Mouse (Mus musculus): Measurements from ENCODE around the gene Pde6b.

The Pde6b gene

DNA sequence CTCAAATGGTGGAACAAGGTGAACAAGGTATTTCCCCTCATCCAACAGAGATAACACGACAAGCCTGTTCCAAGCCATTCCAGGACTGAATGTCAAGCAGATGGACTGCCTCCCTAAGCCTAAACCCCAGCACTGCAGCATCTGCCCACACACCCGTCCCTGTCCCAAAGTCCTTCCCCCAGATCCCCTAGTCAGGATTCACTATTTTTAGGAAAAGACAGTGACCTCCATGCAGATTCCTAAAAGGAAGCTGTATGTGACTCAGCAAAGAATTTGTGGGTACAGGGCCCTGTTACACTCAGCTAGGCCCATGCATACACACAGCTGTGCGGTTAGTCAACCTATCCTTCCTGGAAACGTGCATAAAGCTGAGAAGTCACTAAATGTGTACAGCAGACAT, 1.7 kb upstream of the Pde6b start:
- DNase-seq (ENCODE audit: inconsistent age in 2 of 2, low spot score in 1 of 2) = no peak

- no peak for DNase-seq (ENCODE audit: inconsistent age in 2 of 2, low spot score in 1 of 2)
Measured at GRCm38 (mm10) chr5:108389744-108390143, 1.6 kb downstream of the Pde6b start.

GRCm38 (mm10) chr5:108403453-108403852, 15.3 kb downstream of the Pde6b start:
- no peak for DNase-seq (ENCODE audit: inconsistent age in 2 of 2, low spot score in 1 of 2)

DNA sequence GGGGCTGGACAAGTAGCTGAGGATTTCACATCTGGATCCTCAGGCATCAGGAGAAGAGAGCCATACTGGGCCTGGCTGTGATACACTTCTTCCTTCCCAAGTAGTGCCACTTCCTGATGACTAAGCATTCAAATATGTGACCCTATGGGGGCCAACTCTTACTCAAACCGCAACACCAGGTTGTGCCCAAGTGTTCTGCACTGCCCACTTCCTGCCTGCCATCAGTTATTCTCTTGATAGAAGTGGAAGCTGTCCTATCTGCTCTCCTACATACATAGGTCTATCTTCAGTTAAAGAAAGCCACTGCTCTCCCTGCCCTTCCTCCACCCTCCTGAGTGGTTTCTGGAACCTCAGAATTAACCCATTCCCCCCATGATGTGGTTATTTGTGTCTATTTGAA, 17.3 kb downstream of the Pde6b start:
- no peak for DNase-seq (ENCODE audit: inconsistent age in 2 of 2, low spot score in 1 of 2)

DNA sequence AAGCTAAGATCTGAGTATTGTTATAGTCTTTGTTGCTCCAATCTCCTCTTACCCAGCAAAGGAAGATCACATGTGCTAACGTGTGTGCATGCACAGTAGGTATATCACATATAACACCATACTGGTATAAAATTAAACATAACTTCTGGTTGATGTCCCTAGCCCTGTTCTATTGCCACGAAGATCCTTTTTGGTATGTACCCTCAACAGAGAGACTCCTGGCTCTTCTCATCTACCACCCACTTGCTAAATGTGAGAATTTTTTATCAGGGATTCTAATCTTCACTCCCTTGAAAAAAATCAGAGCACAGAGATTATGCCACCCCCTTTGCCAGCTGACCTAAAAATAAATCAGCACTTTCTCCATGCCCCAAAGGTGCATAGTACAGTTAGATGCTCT, 18.8 kb downstream of the Pde6b start:
- DNase-seq (ENCODE audit: inconsistent age in 2 of 2, low spot score in 1 of 2) = no peak

- DNase-seq (ENCODE audit: inconsistent age in 2 of 2, low spot score in 1 of 2) = no peak
Measured at GRCm38 (mm10) chr5:108414711-108415110, 26.5 kb downstream of the Pde6b start.

DNA sequence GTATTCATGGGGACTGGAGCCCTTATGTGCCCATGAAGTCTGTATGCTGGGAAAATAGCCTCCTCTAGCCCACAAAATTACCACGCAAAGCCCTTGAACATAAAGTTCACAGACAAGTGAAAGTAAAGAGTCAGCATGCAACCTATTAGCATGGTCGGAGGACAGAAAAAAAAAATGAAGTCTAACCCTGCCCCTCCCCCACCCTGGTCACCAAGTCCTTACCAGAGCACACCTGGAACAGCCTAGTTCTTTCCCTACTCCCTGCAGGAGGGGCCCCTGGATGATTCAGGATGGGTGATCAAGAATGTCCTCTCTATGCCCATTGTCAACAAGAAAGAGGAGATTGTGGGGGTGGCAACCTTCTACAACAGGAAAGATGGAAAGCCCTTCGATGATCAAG, 34.5 kb downstream of the Pde6b start:
- DNase-seq (ENCODE audit: inconsistent age in 2 of 2, low spot score in 1 of 2) = no peak

DNA sequence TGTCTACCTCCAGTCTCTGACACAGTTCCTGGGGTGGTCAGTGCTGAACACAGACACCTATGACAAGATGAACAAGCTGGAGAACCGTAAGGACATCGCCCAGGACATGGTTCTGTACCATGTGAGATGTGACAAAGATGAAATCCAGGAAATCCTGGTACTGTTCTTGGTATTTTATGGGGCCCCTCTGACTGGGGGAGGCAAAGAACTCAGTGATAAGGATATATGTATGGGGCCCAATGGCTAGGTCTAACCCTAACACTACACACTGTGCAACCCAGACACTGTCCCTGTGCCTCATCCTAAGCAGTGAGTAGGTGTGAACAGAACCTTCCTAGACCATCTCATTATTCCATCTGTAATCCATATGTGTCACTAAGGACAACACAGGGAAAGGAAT, 35.2 kb downstream of the Pde6b start:
- no peak for DNase-seq (ENCODE audit: inconsistent age in 2 of 2, low spot score in 1 of 2)

GRCm38 (mm10) chr5:108427186-108427585, 39.0 kb downstream of the Pde6b start:
- DNase-seq (ENCODE audit: inconsistent age in 2 of 2, low spot score in 1 of 2) = peak; percentile 45 to 84

DNA sequence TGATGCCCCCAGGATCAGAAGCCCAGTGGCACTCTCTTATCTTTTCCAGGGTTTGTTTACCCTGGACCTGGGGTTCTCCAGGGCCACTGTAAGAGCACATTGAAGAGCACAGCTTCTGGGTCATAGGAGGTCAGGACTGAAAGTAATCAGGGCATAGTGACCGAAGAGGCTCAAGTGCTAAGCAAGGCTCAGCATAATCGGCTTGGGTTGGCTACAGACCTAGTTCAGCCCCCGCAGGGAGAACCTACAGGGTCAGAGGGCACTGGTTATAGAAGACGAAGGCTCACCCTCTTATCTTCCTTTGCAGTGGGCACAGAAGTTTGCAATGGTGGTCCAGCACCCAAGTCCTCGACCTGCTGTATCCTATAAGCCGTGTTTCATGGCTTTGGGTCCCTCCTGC, 43.0 kb downstream of the Pde6b start:
- DNase-seq (ENCODE audit: inconsistent age in 2 of 2, low spot score in 1 of 2) = no peak

DNA sequence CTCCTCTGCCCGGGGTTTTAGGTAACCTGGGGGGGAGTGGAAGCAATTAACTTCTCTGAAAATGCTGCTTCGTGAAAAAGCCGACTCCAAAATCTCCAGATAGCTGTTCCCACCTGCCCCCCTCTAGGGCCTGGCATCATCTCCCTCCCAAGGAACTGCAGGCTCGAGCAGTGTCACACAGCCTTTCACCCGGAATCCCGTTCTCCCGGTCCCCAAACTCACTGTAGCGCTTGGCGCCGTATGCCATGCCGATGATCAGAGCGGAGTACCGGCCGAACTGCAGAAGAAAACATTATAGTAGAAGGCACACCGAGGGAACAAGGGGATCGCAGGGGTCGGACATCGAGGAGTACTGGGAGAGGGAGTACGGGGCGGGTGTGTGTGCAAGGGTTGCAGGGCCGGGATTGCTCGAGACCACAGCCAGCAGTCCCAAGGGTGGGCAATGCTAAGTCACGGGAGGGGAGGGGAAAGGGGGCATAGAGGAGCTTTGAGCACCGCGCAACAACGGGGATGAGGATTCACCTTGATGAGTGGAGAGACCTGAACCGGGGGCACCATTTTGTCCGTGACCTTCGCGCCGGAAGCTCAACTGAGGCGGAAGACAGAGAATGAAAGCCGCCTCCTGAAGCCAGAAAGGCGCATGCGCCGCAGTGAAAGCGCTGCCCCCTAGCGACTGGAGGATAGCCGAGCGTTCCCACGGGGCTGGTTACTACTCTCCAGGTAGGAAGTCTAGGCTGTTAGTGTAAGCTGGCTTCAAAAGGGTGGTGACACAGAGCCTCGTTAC, 45.8 kb downstream of the Pde6b start, which contains the start of gene Atp5k:
Gene Atp5k, minus strand, starts transcription at position 645 of the 784 bp plus-strand sequence.
- DNase-seq (ENCODE audit: inconsistent age in 2 of 2, low spot score in 1 of 2) = peak; percentile 94 to 98

DNA sequence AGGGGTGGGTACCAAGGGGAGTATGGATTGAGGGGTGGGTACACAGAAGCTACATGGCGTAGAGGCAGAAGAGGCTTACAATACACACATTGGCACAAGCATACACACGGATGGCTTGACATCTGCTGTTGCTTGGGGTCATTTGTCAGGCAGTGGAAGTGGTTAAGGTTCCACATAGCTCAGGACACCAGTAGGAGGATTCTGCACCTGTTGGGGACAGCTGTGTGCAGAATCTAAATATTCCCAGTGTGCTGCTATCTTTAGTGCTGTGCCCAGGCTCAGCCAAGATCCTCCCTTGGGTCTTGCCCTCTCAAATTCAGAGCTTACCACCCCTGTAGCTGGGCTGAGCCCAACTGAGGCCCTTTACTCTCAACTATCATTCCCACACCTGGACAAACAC, 47.9 kb downstream of the Pde6b start:
- no peak for DNase-seq (ENCODE audit: inconsistent age in 2 of 2, low spot score in 1 of 2)

- DNase-seq (ENCODE audit: inconsistent age in 2 of 2, low spot score in 1 of 2) = no peak
Measured at GRCm38 (mm10) chr5:108446973-108447372, 58.8 kb downstream of the Pde6b start.

DNA sequence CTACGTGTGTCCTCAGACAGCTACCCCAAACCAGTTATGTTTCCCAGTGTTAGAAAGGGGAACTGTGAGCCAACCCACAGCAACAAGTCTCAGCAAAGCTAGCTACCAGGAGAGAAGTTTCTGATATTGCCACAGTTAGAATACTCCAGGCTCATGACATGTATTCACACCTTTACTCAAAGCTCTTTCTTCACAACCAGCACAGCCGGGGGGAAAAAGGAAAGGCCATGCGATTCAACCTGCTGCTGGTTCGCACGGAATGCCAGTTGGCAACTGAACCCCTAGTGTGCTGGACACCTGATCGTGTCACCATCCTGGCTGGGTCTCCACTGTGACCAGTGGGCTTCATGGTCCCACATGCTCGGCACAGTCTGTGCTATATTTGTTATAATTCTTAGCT, 59.7 kb downstream of the Pde6b start:
- DNase-seq (ENCODE audit: inconsistent age in 2 of 2, low spot score in 1 of 2) = no peak

GRCm38 (mm10) chr5:108448785-108449668, 60.8 kb downstream of the Pde6b start, which contains the start of gene Mfsd7a:
Gene Mfsd7a (minus strand): TSS chr5:108448891.
- DNase-seq (ENCODE audit: inconsistent age in 2 of 2, low spot score in 1 of 2) = peak; percentile 83 to 95

DNA sequence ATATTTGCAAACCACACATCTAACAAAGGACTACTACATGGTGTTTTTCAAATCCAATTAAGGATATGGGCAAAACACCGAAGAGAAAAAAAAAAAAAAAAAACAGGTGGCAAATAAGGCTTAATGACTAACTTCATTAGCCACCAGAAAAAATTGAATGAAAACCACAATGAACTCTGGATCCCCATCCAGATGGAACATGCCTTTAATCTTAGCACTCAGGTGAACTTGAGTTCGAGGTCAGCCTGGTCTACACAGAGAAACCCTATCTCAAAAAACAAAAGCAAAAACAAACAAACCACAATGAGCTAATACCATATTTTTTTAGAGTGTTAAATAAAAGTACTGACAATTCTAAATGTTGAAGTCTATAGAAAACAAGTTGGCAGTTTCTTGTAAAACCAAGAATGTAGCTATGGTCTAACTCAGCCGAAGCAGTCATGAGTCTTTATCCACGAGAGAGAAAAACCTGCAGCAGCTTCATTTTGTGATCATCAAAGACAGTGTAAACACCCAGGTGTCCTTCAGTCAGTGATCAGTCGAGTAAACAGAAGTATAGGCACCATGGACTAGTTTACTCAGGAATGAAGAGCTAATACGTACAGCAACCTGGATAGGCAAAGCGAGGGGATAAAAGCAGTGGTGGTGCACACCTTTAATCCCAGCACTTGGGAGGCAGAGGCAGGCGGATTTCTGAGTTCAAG, 62.8 kb downstream of the Pde6b start:
- DNase-seq (ENCODE audit: inconsistent age in 2 of 2, low spot score in 1 of 2) = no peak

- no peak for DNase-seq (ENCODE audit: inconsistent age in 2 of 2, low spot score in 1 of 2)
Measured at GRCm38 (mm10) chr5:108451611-108452010, 63.4 kb downstream of the Pde6b start.

GRCm38 (mm10) chr5:108452422-108452821, 64.2 kb downstream of the Pde6b start:
- DNase-seq (ENCODE audit: inconsistent age in 2 of 2, low spot score in 1 of 2) = no peak

GRCm38 (mm10) chr5:108454094-108454493, 65.9 kb downstream of the Pde6b start:
- DNase-seq (ENCODE audit: inconsistent age in 2 of 2, low spot score in 1 of 2) = no peak

DNA sequence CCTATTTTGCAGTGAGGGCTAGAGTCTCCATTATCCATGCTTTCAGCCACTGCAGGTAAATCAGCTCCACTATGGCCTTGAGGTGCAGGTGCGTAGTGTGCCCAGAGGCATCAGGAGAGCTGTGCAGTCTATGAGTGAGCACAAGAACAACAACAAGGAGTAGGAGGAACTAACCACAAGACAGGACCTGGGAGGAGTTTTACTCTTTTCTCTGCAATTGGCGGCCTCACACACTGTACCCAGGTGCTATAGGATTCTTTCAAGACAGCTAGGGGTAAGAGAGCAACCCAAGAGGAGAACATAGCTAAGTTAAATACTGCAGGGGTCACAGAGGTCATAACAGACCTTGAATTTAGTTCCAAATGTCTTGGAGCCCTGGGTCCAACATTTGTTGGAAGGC, 70.5 kb downstream of the Pde6b start:
- DNase-seq (ENCODE audit: inconsistent age in 2 of 2, low spot score in 1 of 2) = no peak

DNA sequence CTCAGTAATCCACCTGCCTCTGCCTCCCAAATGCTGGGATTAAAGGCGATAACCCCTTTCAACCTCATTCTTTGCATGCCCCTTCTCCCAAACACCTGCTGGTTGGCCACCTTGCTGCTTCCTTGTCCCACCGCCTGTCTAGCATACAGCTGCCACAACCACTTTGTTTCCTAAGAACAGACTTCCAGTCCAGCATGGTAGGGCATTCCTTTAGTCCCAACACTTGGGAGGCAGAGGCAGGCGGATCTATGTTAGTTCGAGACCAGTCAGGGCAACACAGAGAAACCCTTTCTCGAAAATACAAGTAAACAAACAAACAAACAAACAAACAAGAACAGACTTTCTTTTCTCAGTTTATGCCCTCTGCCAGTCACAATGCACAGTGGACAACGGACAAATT, 72.3 kb downstream of the Pde6b start:
- DNase-seq (ENCODE audit: inconsistent age in 2 of 2, low spot score in 1 of 2) = peak in 1 of 2 experiments; percentile 33
